Mouse (Mus musculus): ENCODE results near the gene Rhbdd2. TPM values are rescaled to one million over a fixed set of nuclear protein-coding genes. Genes with fewer than 3 reads are reported as not detected.

Rhbdd2 gene
- polyA plus RNA-seq, 1 experiment from 2014 or later: 68.6 TPM

DNA sequence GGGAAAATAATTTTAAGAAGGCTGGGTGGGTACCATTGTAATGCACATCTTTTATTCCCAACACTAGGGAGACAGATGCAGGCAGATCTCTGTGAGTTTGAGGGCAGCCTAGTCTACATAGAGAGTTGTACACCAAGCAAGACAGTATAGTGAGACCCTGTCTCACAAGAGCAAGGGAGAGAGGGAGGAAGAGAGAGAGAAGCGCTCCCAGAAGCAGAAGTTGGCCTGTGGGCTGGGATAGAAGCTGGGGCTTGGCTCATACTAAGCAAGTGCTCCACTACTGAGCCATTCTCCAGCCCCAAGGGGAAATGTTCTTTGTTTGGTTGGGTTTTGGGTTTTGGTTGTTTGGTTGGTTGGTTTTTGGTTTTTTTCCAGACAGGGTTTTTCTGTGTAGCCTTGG lies 8.6 kb downstream of the Rhbdd2 start:
- Histone ChIP-seq H3K4me1 (ENCODE audit: control insufficient read depth, insufficient read depth, low read length) (no peaks in the 10 kb centered on the region), H3K36me3 (ENCODE audit: control insufficient read depth, insufficient read depth, low read length) (peaks cover 59% of the 10 kb centered on the region), H3K9me3 (replicated peaks; ENCODE audit: control insufficient read depth, low read length) (no peaks in the 10 kb centered on the region), H3K9ac (ENCODE audit: low read length) (no peak overlapping the region), H3K4me2 (ENCODE audit: low read length) (no peak overlapping the region), H3K27ac (ENCODE audit: low read depth, low read length) (no peak overlapping the region), H3K27me3 (replicated peaks; ENCODE audit: control insufficient read depth, insufficient read depth, low read length) (no peaks in the 10 kb centered on the region), H3K4me3 (ENCODE audit: low read depth, low read length) (no peak overlapping the region)
- no peak for ATAC-seq
- DNase-seq (ENCODE audit: low spot score): no peak
- WGBS: 100% methylated on average over 1 of the region's 1 CpGs

DNA sequence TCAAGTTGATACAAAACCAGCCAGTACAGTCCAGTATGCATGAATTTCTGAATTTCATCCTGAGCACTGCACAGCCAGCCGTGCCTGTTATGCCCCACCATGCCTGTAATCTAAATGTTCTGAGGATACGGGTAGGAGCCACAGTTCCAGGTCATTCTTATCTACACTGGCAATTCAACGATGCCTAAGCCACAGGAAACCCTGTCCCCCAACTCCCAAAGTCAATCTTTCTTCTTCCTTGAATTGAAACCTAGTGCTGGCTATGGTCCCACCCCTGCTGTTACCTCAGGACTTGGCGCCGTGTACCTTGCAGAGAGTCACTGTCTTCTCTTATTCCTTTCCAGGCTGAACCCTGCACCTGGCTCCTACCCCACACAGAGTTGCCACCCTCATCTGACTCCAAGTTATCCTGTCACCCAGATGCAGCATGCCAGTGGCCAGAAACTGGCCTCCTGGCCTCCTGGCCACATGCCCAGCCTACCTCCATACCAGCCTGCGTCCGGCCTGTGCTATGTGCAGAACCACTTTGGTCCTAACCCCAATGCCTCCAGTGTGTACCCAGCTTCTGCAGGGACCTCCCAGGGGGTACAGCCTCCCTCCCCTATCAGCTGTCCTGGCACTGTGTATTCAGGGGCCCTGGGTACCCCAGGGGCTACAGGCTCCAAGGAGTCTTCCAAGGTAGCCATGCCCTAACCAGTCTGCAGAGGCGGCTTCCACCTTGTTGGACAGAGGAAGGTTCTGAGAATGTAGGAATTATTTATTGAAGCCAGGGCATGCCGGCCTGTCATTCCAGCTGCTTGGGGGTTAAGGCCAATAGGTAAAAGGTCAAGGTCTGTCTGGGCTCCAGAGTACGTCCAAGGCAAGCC lies 10.5 kb downstream of the Rhbdd2 start:
- Histone ChIP-seq H3K4me3 (ENCODE audit: low read depth, low read length) (no peak overlapping the region), H3K27me3 (replicated peaks; ENCODE audit: control insufficient read depth, insufficient read depth, low read length) (no peaks in the 10 kb centered on the region), H3K27ac (ENCODE audit: low read depth, low read length) (no peak overlapping the region), H3K9ac (ENCODE audit: low read length) (no peak overlapping the region), H3K36me3 (ENCODE audit: control insufficient read depth, insufficient read depth, low read length) (peaks cover 41% of the 10 kb centered on the region), H3K4me2 (ENCODE audit: low read length) (no peak overlapping the region), H3K9me3 (replicated peaks; ENCODE audit: control insufficient read depth, low read length) (no peaks in the 10 kb centered on the region), H3K4me1 (ENCODE audit: control insufficient read depth, insufficient read depth, low read length) (no peaks in the 10 kb centered on the region)
- no peak for ATAC-seq
- WGBS: 82% methylated on average over 10 of the region's 10 CpGs
- no peak for DNase-seq (ENCODE audit: low spot score)

DNA sequence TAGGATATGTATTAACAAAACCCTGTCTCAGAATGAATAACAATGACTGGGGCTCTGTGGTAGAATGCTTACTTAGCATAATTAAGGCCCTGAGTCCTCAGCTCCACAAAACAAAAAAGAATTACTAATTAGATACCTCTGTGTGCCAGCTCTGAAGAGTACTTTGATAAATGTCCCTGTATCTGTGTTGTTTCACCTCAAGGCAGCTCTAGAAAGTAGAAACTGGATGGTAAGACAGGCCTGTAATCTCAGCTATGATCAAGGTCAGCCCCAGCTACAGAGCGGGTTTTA lies 11.1 kb downstream of the Rhbdd2 start:
- 85% methylated on average over 1 of the region's 1 CpGs for WGBS

DNA sequence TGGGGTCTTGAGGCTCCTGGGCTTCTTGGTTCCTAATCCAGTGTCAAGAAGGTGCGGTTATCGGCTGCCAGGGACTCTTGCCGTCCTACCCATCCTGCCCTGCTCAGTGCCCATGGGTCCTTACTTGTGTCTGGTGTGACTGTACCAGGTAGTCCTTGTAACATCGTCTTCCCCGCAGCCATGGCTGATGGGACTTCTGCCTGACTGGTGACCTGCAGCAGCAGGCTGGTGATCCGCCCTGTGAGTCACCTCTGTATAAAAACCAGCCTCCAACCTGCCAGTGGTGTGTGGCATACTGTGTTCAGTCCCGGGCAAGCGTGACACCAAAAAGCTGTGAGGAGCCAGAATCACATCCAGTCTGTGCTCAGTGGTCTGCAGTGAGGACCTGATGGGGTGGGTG lies 11.5 kb downstream of the Rhbdd2 start:
- DNase-seq (ENCODE audit: low spot score) (no peak), ATAC-seq (no peak)
- Histone ChIP-seq H3K4me2 (ENCODE audit: low read length) (no peak overlapping the region), H3K4me1 (ENCODE audit: control insufficient read depth, insufficient read depth, low read length) (no peaks in the 10 kb centered on the region), H3K9me3 (replicated peaks; ENCODE audit: control insufficient read depth, low read length) (no peaks in the 10 kb centered on the region), H3K9ac (ENCODE audit: low read length) (no peak overlapping the region), H3K4me3 (ENCODE audit: low read depth, low read length) (no peak overlapping the region), H3K27ac (ENCODE audit: low read depth, low read length) (no peak overlapping the region), H3K27me3 (replicated peaks; ENCODE audit: control insufficient read depth, insufficient read depth, low read length) (no peaks in the 10 kb centered on the region), H3K36me3 (ENCODE audit: control insufficient read depth, insufficient read depth, low read length) (peaks cover 33% of the 10 kb centered on the region)
- WGBS: 93% methylated on average over 8 of the region's 8 CpGs

More for the DNA sequence above, 11.1 kb downstream of the Rhbdd2 start:
- Histone ChIP-seq H3K4me3 (ENCODE audit: low read depth, low read length) (no peak overlapping the region), H3K27me3 (replicated peaks; ENCODE audit: control insufficient read depth, insufficient read depth, low read length) (no peaks in the 10 kb centered on the region), H3K27ac (ENCODE audit: low read depth, low read length) (no peak overlapping the region), H3K4me2 (ENCODE audit: low read length) (no peak overlapping the region), H3K9me3 (replicated peaks; ENCODE audit: control insufficient read depth, low read length) (no peaks in the 10 kb centered on the region), H3K9ac (ENCODE audit: low read length) (no peak overlapping the region), H3K4me1 (ENCODE audit: control insufficient read depth, insufficient read depth, low read length) (no peaks in the 10 kb centered on the region), H3K36me3 (ENCODE audit: control insufficient read depth, insufficient read depth, low read length) (peaks cover 35% of the 10 kb centered on the region)
- DNase-seq (ENCODE audit: low spot score) (no peak), ATAC-seq (no peak)

DNA sequence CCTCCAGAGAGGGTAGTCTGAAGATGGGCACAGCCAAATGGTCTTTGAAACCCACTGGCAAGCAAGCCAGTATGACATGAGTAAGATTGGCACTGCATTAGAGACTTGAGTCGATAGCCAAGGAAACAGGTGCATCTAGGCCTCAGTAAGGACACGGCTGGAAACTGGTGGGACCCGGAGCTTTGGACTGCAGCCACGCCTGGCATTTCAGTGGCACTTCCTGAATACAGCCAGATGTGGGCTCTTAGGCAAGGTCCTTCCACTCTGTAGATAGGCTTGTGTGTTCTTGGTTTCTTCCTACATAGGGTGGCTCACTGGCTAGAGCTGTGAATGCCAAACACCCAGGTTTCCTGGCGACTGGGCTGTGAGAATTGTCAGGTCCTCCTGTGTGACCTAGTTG lies 12.9 kb downstream of the Rhbdd2 start:
- 80% methylated on average over 5 of the region's 5 CpGs for WGBS
- Histone ChIP-seq H3K4me3 (ENCODE audit: low read depth, low read length) (no peak overlapping the region), H3K27me3 (replicated peaks; ENCODE audit: control insufficient read depth, insufficient read depth, low read length) (no peaks in the 10 kb centered on the region), H3K9ac (ENCODE audit: low read length) (no peak overlapping the region), H3K9me3 (replicated peaks; ENCODE audit: control insufficient read depth, low read length) (no peaks in the 10 kb centered on the region), H3K4me1 (ENCODE audit: control insufficient read depth, insufficient read depth, low read length) (no peaks in the 10 kb centered on the region), H3K36me3 (ENCODE audit: control insufficient read depth, insufficient read depth, low read length) (peaks cover 20% of the 10 kb centered on the region), H3K4me2 (ENCODE audit: low read length) (no peak overlapping the region), H3K27ac (ENCODE audit: low read depth, low read length) (no peak overlapping the region)
- no peak for DNase-seq (ENCODE audit: low spot score)
- no peak for ATAC-seq

DNA sequence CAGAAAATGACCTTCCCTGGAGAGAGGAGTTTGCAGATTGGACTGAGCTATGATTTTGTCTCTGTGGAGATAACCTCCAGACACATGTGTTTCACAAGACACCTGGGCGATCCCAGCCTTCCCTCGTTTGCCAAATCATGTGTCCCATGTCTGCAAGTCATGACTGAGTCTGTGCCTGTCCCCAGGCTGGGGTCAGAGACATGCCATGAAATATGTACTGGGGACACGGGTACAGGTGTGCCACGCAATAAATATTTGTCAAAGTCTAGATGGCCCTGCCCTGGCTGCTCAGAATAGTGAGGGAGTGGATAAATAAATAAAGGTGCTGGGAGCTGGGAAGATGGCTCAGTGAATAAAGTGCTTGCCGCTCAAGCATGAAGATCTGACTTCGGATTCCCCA lies 13.6 kb downstream of the Rhbdd2 start:
- Histone ChIP-seq H3K27me3 (replicated peaks; ENCODE audit: control insufficient read depth, insufficient read depth, low read length) (no peaks in the 10 kb centered on the region), H3K9me3 (replicated peaks; ENCODE audit: control insufficient read depth, low read length) (no peaks in the 10 kb centered on the region), H3K27ac (ENCODE audit: low read depth, low read length) (no peak overlapping the region), H3K9ac (ENCODE audit: low read length) (no peak overlapping the region), H3K4me1 (ENCODE audit: control insufficient read depth, insufficient read depth, low read length) (no peaks in the 10 kb centered on the region), H3K4me2 (ENCODE audit: low read length) (no peak overlapping the region), H3K36me3 (ENCODE audit: control insufficient read depth, insufficient read depth, low read length) (peaks cover 12% of the 10 kb centered on the region; the same call in 1 of the 2 replicates), H3K4me3 (ENCODE audit: low read depth, low read length) (no peak overlapping the region)
- 91% methylated on average over 6 of the region's 6 CpGs for WGBS
- DNase-seq (ENCODE audit: low spot score) (no peak), ATAC-seq (no peak)

DNA sequence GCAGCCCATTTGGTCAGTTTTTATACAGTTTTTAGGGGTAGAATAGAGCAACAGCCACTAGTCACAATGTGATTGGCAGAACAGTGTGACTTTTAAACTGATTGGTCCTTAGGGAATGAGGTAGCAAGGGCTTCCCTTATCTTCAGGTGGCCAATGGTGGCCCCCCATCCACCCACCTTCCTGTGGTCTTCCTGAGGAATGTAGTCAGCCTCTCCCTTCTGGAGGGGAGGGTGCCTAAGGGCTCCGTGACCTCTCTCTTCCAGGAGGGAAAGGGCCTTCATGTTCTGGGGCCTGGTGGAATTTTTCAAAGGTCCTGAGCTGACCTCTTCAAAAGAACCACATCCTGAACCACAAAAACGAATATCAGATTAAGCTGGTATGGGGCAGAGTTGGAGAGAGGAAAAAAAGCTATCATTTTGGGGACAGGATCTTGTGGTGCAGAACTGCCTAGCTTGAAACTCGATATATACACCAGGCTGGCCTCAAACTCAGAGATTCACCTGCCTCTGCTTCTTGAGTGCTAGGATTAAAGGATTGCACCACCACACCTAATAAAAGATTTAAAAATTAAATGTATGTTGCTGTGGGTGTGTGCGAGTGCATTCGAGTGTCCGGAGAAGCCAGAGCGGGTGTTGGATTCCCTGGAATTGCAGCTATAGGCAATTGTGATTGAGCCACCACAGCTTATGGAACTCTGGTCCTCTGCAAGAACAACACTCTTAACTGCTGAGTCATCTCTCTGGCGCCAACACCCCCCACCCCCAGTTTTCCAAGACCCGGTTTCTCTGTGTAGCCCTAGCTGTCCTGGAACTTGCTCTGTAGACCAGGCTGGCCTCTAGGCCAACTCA lies 16.3 kb downstream of the Rhbdd2 start:
- H3K36me3 ChIP-seq (ENCODE audit: control insufficient read depth, insufficient read depth, low read length): no peaks in the 10 kb centered on the region; the same call in 1 of the 2 replicates
- H3K27me3 ChIP-seq (replicated peaks; ENCODE audit: control insufficient read depth, insufficient read depth, low read length): no peaks in the 10 kb centered on the region
- ATAC-seq (no peak), DNase-seq (ENCODE audit: low spot score) (no peak)
- H3K27ac ChIP-seq (ENCODE audit: low read depth, low read length): no peak overlapping the region
- no peaks in the 10 kb centered on the region for H3K4me1 ChIP-seq (ENCODE audit: control insufficient read depth, insufficient read depth, low read length)
- no peaks in the 10 kb centered on the region for H3K9me3 ChIP-seq (replicated peaks; ENCODE audit: control insufficient read depth, low read length)
- 81% methylated on average over 9 of the region's 9 CpGs for WGBS
- H3K4me2 ChIP-seq (ENCODE audit: low read length): no peak overlapping the region
- no peak overlapping the region for H3K9ac ChIP-seq (ENCODE audit: low read length)
- H3K4me3 ChIP-seq (ENCODE audit: low read depth, low read length): no peak overlapping the region

DNA sequence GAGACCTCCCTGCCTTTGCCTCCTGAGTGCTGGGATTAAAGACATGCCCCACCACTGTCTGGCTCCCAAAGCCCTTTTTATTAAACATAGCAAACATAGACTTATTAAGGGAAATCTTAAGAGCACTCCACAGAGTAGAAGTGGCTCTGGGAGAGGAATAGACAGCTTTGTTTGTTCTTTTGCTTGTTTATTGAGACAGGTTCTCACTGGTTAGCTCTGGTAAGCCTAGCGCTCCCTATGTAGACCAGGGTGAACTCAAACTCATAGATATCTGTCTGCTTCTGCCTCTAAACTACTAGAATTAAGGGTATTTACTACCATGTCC lies 16.9 kb downstream of the Rhbdd2 start:
- Histone ChIP-seq H3K4me2 (ENCODE audit: low read length) (no peak overlapping the region), H3K36me3 (ENCODE audit: control insufficient read depth, insufficient read depth, low read length) (no peaks in the 10 kb centered on the region), H3K4me3 (ENCODE audit: low read depth, low read length) (no peak overlapping the region), H3K27me3 (replicated peaks; ENCODE audit: control insufficient read depth, insufficient read depth, low read length) (no peaks in the 10 kb centered on the region), H3K27ac (ENCODE audit: low read depth, low read length) (no peak overlapping the region), H3K9me3 (replicated peaks; ENCODE audit: control insufficient read depth, low read length) (no peaks in the 10 kb centered on the region), H3K9ac (ENCODE audit: low read length) (no peak overlapping the region), H3K4me1 (ENCODE audit: control insufficient read depth, insufficient read depth, low read length) (no peaks in the 10 kb centered on the region)
- 93% methylated on average over 1 of the region's 1 CpGs for WGBS
- DNase-seq (ENCODE audit: low spot score): no peak
- no peak for ATAC-seq

DNA sequence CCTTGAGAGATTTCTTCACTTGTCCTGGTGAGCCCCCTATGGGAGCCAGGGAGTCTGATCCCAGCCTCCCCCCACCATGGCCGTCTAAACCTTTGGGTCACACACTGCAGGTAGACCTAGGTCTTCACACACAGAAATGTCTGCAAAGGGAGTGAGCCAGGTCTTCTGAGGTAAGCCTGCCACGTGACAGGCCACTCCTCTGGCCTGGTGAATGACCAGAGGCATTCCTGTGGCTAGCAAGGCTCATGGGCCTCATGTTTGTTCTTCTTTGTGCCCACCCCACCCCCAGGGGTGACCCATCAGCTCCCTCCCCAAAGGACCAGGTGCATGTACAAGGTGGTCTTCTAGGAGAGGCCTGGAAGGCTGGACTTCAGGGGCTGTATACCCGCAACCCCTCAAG lies 19.1 kb downstream of the Rhbdd2 start:
- Histone ChIP-seq H3K27ac (ENCODE audit: low read depth, low read length) (no peak overlapping the region), H3K9me3 (replicated peaks; ENCODE audit: control insufficient read depth, low read length) (no peaks in the 10 kb centered on the region), H3K36me3 (ENCODE audit: control insufficient read depth, insufficient read depth, low read length) (no peaks in the 10 kb centered on the region), H3K4me1 (ENCODE audit: control insufficient read depth, insufficient read depth, low read length) (no peaks in the 10 kb centered on the region), H3K4me2 (ENCODE audit: low read length) (no peak overlapping the region), H3K4me3 (ENCODE audit: low read depth, low read length) (no peak overlapping the region), H3K9ac (ENCODE audit: low read length) (no peak overlapping the region), H3K27me3 (replicated peaks; ENCODE audit: control insufficient read depth, insufficient read depth, low read length) (no peaks in the 10 kb centered on the region)
- WGBS: 81% methylated on average over 3 of the region's 3 CpGs
- ATAC-seq (no peak), DNase-seq (ENCODE audit: low spot score) (no peak)
